Mouse (Mus musculus): ENCODE results near the gene Nup210.

- TF ChIP-seq CTCF (IDR thresholded peaks at IDR 0.05; ENCODE audit: borderline replicate concordance, extremely low read depth, insufficient read depth, insufficient read length) (no peak), POLR2A (IDR thresholded peaks at IDR 0.05; ENCODE audit: borderline replicate concordance, extremely low read depth, insufficient read depth, insufficient read length, poor library complexity, severe bottlenecking) (no peak)
Measured at GRCm38 (mm10) chr6:91118526-91118925, 1.9 kb upstream of the Nup210 start.

Measured in brain, embryonic 14.5 days (tissue).